22 mouse cellular contexts compared by ENCODE assay signal in the genomic region with DNA sequence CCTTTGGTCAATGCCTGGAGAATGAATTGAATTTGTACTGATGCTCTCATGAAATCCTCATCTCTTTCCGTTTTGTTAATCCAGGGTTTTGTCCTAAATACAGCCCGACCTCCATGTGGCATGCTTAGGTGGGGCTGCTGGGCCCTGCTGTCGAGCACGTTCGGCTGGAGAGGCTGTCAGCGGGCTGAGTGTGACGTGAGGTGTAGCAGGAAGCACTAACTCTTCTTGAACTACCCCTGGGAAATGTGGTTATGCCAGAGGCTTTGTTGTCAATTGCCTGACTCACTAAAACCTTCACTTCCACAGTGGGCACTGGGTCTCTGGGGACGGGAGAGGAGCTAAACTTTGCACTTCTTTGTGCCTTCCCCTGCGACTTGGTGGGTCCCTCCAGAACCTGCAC. TPM values are rescaled to one million over a fixed set of nuclear protein-coding genes. Genes with fewer than 3 reads are reported as not detected.
DNase-seq lines count a peak whose midpoint lies in the region; ATAC-seq and TF ChIP-seq lines count a peak whose summit lies in the region.
"Had no signal": no experiment of that assay in that cellular context is flagged by ENCODE, and none has a peak within 500 bp of the region (broad histone marks: within the 10 kb centered on the region; RNA-seq: fewer than 3 reads in every experiment).

No protein-coding gene starts in this region.

- peak overlapping the region; percentile 66 for H3K27ac ChIP-seq in heart, embryonic 11.5 days (ENCODE audit: low read depth, low read length)
- H3K27ac ChIP-seq in heart, postnatal 0 days (ENCODE audit: low read depth) = no peak overlapping the region
- H3K27ac ChIP-seq: forebrain, embryonic 15.5 days; hindbrain, embryonic 14.5 days; left cerebral cortex, adult 2 months; limb, embryonic 13.5 days; liver, embryonic 12.5 days; midbrain, embryonic 12.5 days; stomach, postnatal 0 days had no signal

- WGBS in heart, embryonic 11.5 days (ENCODE audit: insufficient replicate concordance) = 45% methylated on average over 9 of the region's 9 CpGs
- WGBS in heart, postnatal 0 days = 29% methylated on average over 9 of the region's 9 CpGs

- H3K9me3 ChIP-seq in heart, embryonic 11.5 days (replicated peaks; ENCODE audit: control insufficient read depth, low read length) = no peaks in the 10 kb centered on the region
- H3K9me3 ChIP-seq in heart, postnatal 0 days (replicated peaks; ENCODE audit: control insufficient read depth, low read length) = peaks cover 3% of the 10 kb centered on the region; the same call in 1 of the 2 replicates
- H3K9me3 ChIP-seq: forebrain, embryonic 15.5 days; limb, embryonic 13.5 days; liver, embryonic 12.5 days; midbrain, embryonic 12.5 days had no signal

- no peak for TF ChIP-seq CTCF in heart, postnatal 0 days (IDR thresholded peaks at IDR 0.05; ENCODE audit: low read depth)

- ATAC-seq in heart, embryonic 11.5 days (replicated peaks; ENCODE audit: insufficient number of reproducible peaks, low FRiP score, low TSS enrichment) = no peak
- ATAC-seq in heart, postnatal 0 days (ENCODE audit: insufficient read depth, low read depth) = peak; percentile 58; the same call in 1 of the 2 replicates
- ATAC-seq: activated CD4-positive, CD25-positive, alpha-beta regulatory T cell, adult 4 months; forebrain, embryonic 15.5 days; inflammation-experienced regulatory T-cells, adult 6 months; liver, embryonic 12.5 days had no signal

- H3K36me3 ChIP-seq in heart, embryonic 11.5 days (ENCODE audit: control insufficient read depth, insufficient read depth, low read length) = peaks cover 3% of the 10 kb centered on the region; the same call in 1 of the 2 replicates
- 0 out of 2 replicates have a peak, but pooled peaks cover 7% of the 10 kb centered on the region for H3K36me3 ChIP-seq in heart, postnatal 0 days (replicated peaks; ENCODE audit: control insufficient read depth, insufficient read depth, low read length)
- H3K36me3 ChIP-seq in myocyte (ENCODE audit: control insufficient read depth, insufficient read depth) = no peaks in the 10 kb centered on the region
- H3K36me3 ChIP-seq: limb, embryonic 13.5 days; liver, embryonic 12.5 days had no signal

- H3K4me3 ChIP-seq in heart, embryonic 11.5 days (ENCODE audit: low read depth, low read length) = no peak overlapping the region
- H3K4me3 ChIP-seq in heart, postnatal 0 days (ENCODE audit: low read depth, low read length) = no peak overlapping the region
- H3K4me3 ChIP-seq in myocyte = no peak overlapping the region
- H3K4me3 ChIP-seq: forebrain, embryonic 15.5 days; left cerebral cortex, adult 2 months; limb, embryonic 13.5 days; liver, embryonic 12.5 days; midbrain, embryonic 12.5 days had no signal

- no peak overlapping the region for H3ac ChIP-seq in myocyte (ENCODE audit: control insufficient read depth, insufficient read length)

- no peak overlapping the region for H3K4me2 ChIP-seq in heart, embryonic 11.5 days
- H3K4me2 ChIP-seq in heart, postnatal 0 days (ENCODE audit: low read depth, low read length) = no peak overlapping the region
- peak overlapping the region; percentile 42 for H3K4me2 ChIP-seq in myocyte (ENCODE audit: low read depth)
- H3K4me2 ChIP-seq: forebrain, embryonic 15.5 days; hindbrain, embryonic 14.5 days; limb, embryonic 13.5 days; liver, embryonic 12.5 days; lung, embryonic 14.5 days; midbrain, embryonic 12.5 days had no signal

- TF ChIP-seq EP300 in heart, postnatal 0 days (IDR thresholded peaks at IDR 0.05; ENCODE audit: low read depth) = no peak

- no peaks in the 10 kb centered on the region for H3K79me2 ChIP-seq in myocyte (ENCODE audit: control insufficient read depth, insufficient read depth)

- H3K27me3 ChIP-seq in heart, embryonic 11.5 days (ENCODE audit: control insufficient read depth, insufficient read depth, low read length) = no peaks in the 10 kb centered on the region
- no peaks in the 10 kb centered on the region for H3K27me3 ChIP-seq in heart, postnatal 0 days (ENCODE audit: control insufficient read depth, insufficient read depth, low read length)
- no peaks in the 10 kb centered on the region for H3K27me3 ChIP-seq in myocyte (ENCODE audit: control insufficient read depth, insufficient read depth, insufficient read length)
- H3K27me3 ChIP-seq: forebrain, embryonic 15.5 days; limb, embryonic 13.5 days; liver, embryonic 12.5 days; midbrain, embryonic 12.5 days had no signal

- no peak for TF ChIP-seq POLR2A in myocyte (IDR thresholded peaks at IDR 0.05; ENCODE audit: insufficient read length, low read depth)

- DNase-seq in heart, postnatal 36 days = no peak
- DNase-seq in heart, postnatal 0 days (ENCODE audit: low spot score) = peak; percentile 12
- no peak for DNase-seq in heart, postnatal 14 days
- peak; percentile 47 for DNase-seq in B cell, adult 2 months
- DNase-seq in cerebellum, adult 11 months = no peak
- no peak for DNase-seq in left cerebral cortex, adult 11 months (ENCODE audit: low spot score)
- DNase-seq: adrenal gland, postnatal 10 days; cerebellum, adult 9-10 months; kidney, adult 18-20 months; layer of hippocampus, adult 9-11 months; lung, embryonic 14.5 days had no signal

- intact Hi-C loops in heart, postnatal 36 days (cut with DNase I) = no loop called here
- intact Hi-C loops in heart, postnatal 14 days (cut with DNase I) = no loop called here

- peaks cover 7% of the 10 kb centered on the region for H3K4me1 ChIP-seq in heart, embryonic 11.5 days (ENCODE audit: control insufficient read depth, insufficient read depth, low read length)
- no peaks in the 10 kb centered on the region for H3K4me1 ChIP-seq in heart, postnatal 0 days (ENCODE audit: control insufficient read depth, insufficient read depth)
- H3K4me1 ChIP-seq: forebrain, embryonic 15.5 days; limb, embryonic 13.5 days; midbrain, embryonic 12.5 days had no signal

- H3K9ac ChIP-seq in heart, embryonic 11.5 days (ENCODE audit: low read depth, low read length) = no peak overlapping the region
- no peak overlapping the region for H3K9ac ChIP-seq in heart, postnatal 0 days (replicated peaks; ENCODE audit: low read depth, low read length)
- H3K9ac ChIP-seq: forebrain, embryonic 15.5 days; hindbrain, embryonic 14.5 days; limb, embryonic 13.5 days; liver, embryonic 12.5 days; lung, embryonic 14.5 days; midbrain, embryonic 12.5 days had no signal

TF ChIP-seq in myocyte, 11 proteins besides CTCF, POLR2A, EP300 and RAD21:
- TF ChIP-seq USF1 (IDR thresholded peaks at IDR 0.05; ENCODE audit: low read depth) (no peak), TCF12 (IDR thresholded peaks at IDR 0.05; ENCODE audit: insufficient read depth, poor library complexity, severe bottlenecking) (no peak), REST (IDR thresholded peaks at IDR 0.05; ENCODE audit: insufficient read depth, insufficient read length) (no peak), CEBPB (IDR thresholded peaks at IDR 0.05; ENCODE audit: insufficient read depth, poor library complexity, severe bottlenecking) (no peak), TCF3 (IDR thresholded peaks at IDR 0.05; ENCODE audit: insufficient read length, low read depth) (no peak), SRF (IDR thresholded peaks at IDR 0.05; ENCODE audit: control insufficient read depth, insufficient read length, low read depth) (no peak), E2F4 (IDR thresholded peaks at IDR 0.05; ENCODE audit: insufficient read depth) (no peak), MYOD1 (IDR thresholded peaks at IDR 0.05; ENCODE audit: control insufficient read depth in 1 of 3, insufficient read length in 2 of 3, low read depth in 2 of 3) (no peak), MAX (IDR thresholded peaks at IDR 0.05; ENCODE audit: low read depth) (no peak), MYOG (IDR thresholded peaks at IDR 0.05; ENCODE audit: control insufficient read depth in 1 of 3, insufficient read depth in 1 of 3, insufficient read length in 2 of 3, low read depth in 2 of 3) (no peak), POLR2AphosphoS2 (IDR thresholded peaks at IDR 0.05; ENCODE audit: insufficient read length, low read depth) (no peak)

RNA-seq across cellular contexts. Expression of gene Mrpl35, which starts 38.4 kb away (rescaled TPM):
- polyA plus RNA-seq in heart, embryonic 11.5 days (2014; fragmentation: Nextera tagmentation; extraction: Ambion mirVana) = 60.9 and 65.3 TPM in 2 replicates
- 10 to 100 TPM; 48.1 to 48.7 TPM for total RNA-seq in heart, postnatal 36 days (2021)
- total RNA-seq in heart, postnatal 0 days (2014; rRNA removed; ENCODE audit: low replicate concordance) = 8.9 and 13.2 TPM in 2 replicates
- 91.3 and 92.1 TPM in 2 replicates for polyA plus RNA-seq in heart, postnatal 0 days (2015; fragmentation: Nextera tagmentation; extraction: Ambion mirVana)
- 10 to 100 TPM; 45.3 to 48.3 TPM for total RNA-seq in heart, postnatal 14 days (2021)
- polyA plus RNA-seq in myocyte (2012; fragmentation: generic; extraction: Trizol) = 17.4 TPM

RNA-seq across cellular contexts. Expression of gene Immt, which starts 42.8 kb away (rescaled TPM):
- polyA plus RNA-seq in heart, embryonic 11.5 days (2014; fragmentation: Nextera tagmentation; extraction: Ambion mirVana) = 284 and 294 TPM in 2 replicates
- 100 to 1,000 TPM; 614 to 663 TPM for total RNA-seq in heart, postnatal 36 days (2021)
- 504 and 545 TPM in 2 replicates for total RNA-seq in heart, postnatal 0 days (2014; rRNA removed; ENCODE audit: low replicate concordance)
- 499 and 506 TPM in 2 replicates for polyA plus RNA-seq in heart, postnatal 0 days (2015; fragmentation: Nextera tagmentation; extraction: Ambion mirVana)
- 100 to 1,000 TPM; 596 to 612 TPM for total RNA-seq in heart, postnatal 14 days (2021)
- 128 TPM for polyA plus RNA-seq in myocyte (2012; fragmentation: generic; extraction: Trizol)

Comparison
In these comparisons a context has a peak if more than half of its experiments do, and no peak if none do; other contexts are left out.
1. DNase-seq: peak in heart, postnatal 0 days (single experiment) and B cell, adult 2 months (2 of 2); none in heart, postnatal 36 days (0 of 2), heart, postnatal 14 days (0 of 2), cerebellum, adult 11 months (single experiment) and left cerebral cortex, adult 11 months (single experiment).